Mouse (Mus musculus) kidney, adult 2 months (tissue): ENCODE data around the gene Lrrk1.

Experiments used
- CTCF ChIP-seq: fragments of 200-500 bp; conservative IDR thresholded peaks from 2 replicates; pipeline ENCODE4 v1.5.1; 2011; ENCODE audit warnings: low read depth, mild to moderate bottlenecking, control low read depth, low read length, moderate library complexity, mixed read lengths; ENCODE audit not compliant: insufficient read depth, insufficient read length
- POLR2A ChIP-seq: fragments of 200-500 bp; IDR thresholded peaks from one replicate; pipeline ENCODE4 v1.6.1; 2011; ENCODE audit warnings: low read depth, low read length, control low read depth

- TF ChIP-seq CTCF (no peak), POLR2A (no peak)
Measured at GRCm38 (mm10) chr7:66187581-66188231, 200.4 kb downstream of the Lrrk1 start.
